Mouse (Mus musculus) liver, adult 2 months (tissue): ENCODE results near the gene Thrb. TPM values are rescaled to one million over a fixed set of nuclear protein-coding genes. Genes with fewer than 3 reads are reported as not detected.

Experiments used
- DNase-seq: peaks from one replicate; pipeline ENCODE4 v3.0.0-alpha.2; 2011; ENCODE audit warnings: low read depth, low spot score; ENCODE audit errors: extremely low read depth
- H3K27ac ChIP-seq: fragments of 200-500 bp; replicated peaks from 2 replicates; pipeline ENCODE4 v1.5.1; 2012; ENCODE audit warnings: low read depth, mild to moderate bottlenecking, control low read depth, inconsistent platforms, low read length; ENCODE audit not compliant: insufficient read depth
- H3K27me3 ChIP-seq: fragments of 200-500 bp; 2 replicates; pipeline ENCODE4 v1.6.1; 2012; ENCODE audit warnings: mild to moderate bottlenecking, moderate library complexity, low read length, inconsistent platforms; ENCODE audit not compliant: control insufficient read depth, insufficient read depth
- H3K36me3 ChIP-seq: fragments of 200-500 bp; 2 replicates; pipeline ENCODE4 v1.6.1; 2012; ENCODE audit warnings: low read length, inconsistent platforms; ENCODE audit not compliant: control insufficient read depth, insufficient read depth
- H3K4me1 ChIP-seq: fragments of 200-500 bp; 2 replicates; pipeline ENCODE4 v1.6.1; 2011; ENCODE audit warnings: low read length; ENCODE audit not compliant: control insufficient read depth, insufficient read depth
- H3K4me3 ChIP-seq: fragments of 200-500 bp; 2 replicates; pipeline ENCODE4 v1.5.1; 2011; ENCODE audit warnings: low read depth, mild to moderate bottlenecking, control low read depth, low read length, moderate library complexity; ENCODE audit not compliant: insufficient read depth
- H3K79me2 ChIP-seq: fragments of 200-500 bp; 2 replicates; pipeline ENCODE4 v1.6.1; 2012; ENCODE audit warnings: inconsistent platforms, mild to moderate bottlenecking, low read length, moderate library complexity; ENCODE audit not compliant: control insufficient read depth, insufficient read depth
- H3K9ac ChIP-seq: fragments of 200-500 bp; 2 replicates; pipeline ENCODE4 v1.6.1; 2012; ENCODE audit warnings: low read depth, mild to moderate bottlenecking, control low read depth, inconsistent platforms, low read length
- CTCF ChIP-seq: fragments of 200-500 bp; IDR thresholded peaks from 2 replicates; pipeline ENCODE4 v1.5.1; 2011; ENCODE audit warnings: low read depth, low read length, control low read depth
- POLR2A ChIP-seq: fragments of 200-500 bp; IDR thresholded peaks from 2 replicates; pipeline ENCODE4 v1.6.1; 2011; ENCODE audit warnings: low read length, control low read depth; ENCODE audit not compliant: insufficient read depth; ENCODE audit errors: extremely low read depth
- WGBS: fragments of 180-500 bp; shearing (Covaris S2); methylation state at CpG from one replicate; pipeline ENCODE4 v1.1.7; 2018; 5-methylcytosine and 5-hydroxymethylcytosine counted together
- polyA plus RNA-seq: library from polyadenylated mRNA; depleted of rRNA; stranded (reverse); fragments of >200 nt; gene quantifications from 2 replicates; pipeline ENCODE4 v1.2.3, GENCODE M21; 2012
- total RNA-seq: library from RNA; depleted of rRNA; stranded (reverse); fragments of >200 nt; gene quantifications from 2 replicates; pipeline ENCODE4 v1.2.3, GENCODE M21; 2014

Gene Thrb
- total and polyA plus RNA-seq, 2 experiments, result 8.6 to 34.6 TPM

GRCm38 (mm10) chr14:17894791-17895190 is 234.7 kb downstream of the Thrb start:
- H3K36me3 ChIP-seq, result no peaks in the 10 kb centered on the region
- no peaks in the 10 kb centered on the region for H3K27me3 ChIP-seq
- no peak overlapping the region for H3K4me3 ChIP-seq
- H3K4me1 ChIP-seq, result peaks cover 14% of the 10 kb centered on the region
- no peak overlapping the region for H3K9ac ChIP-seq
- DNase-seq, result peak; percentile 83
- peaks cover 5% of the 10 kb centered on the region; the same call in 1 of the 2 replicates for H3K79me2 ChIP-seq
- TF ChIP-seq CTCF, result no peak
- no peak for TF ChIP-seq POLR2A
- no peak overlapping the region for H3K27ac ChIP-seq
- 17% methylated on average over 1 of the region's 1 CpGs for whole genome bisulfite sequencing

- 20% methylated on average over 6 of the region's 6 CpGs for WGBS
- no peaks in the 10 kb centered on the region for H3K36me3 ChIP-seq
- no peak overlapping the region for H3K4me3 ChIP-seq
- H3K27me3 ChIP-seq, result no peaks in the 10 kb centered on the region
- peaks cover 8% of the 10 kb centered on the region; the same call in 1 of the 2 replicates for H3K79me2 ChIP-seq
- H3K4me1 ChIP-seq, result peaks cover 26% of the 10 kb centered on the region
- H3K9ac ChIP-seq, result no peak overlapping the region
- TF ChIP-seq CTCF, result no peak
- no peak for TF ChIP-seq POLR2A
- peak overlapping the region; percentile 94 for H3K27ac ChIP-seq
- peak; percentile 95 for DNase-seq
These were observed 239.8 kb downstream of the Thrb start for GRCm38 (mm10) chr14:17899733-17900413.

- Histone ChIP-seq H3K36me3 (no peaks in the 10 kb centered on the region), H3K4me3 (no peak overlapping the region), H3K9ac (peak overlapping the region; percentile 11; the same call in 1 of the 2 replicates), H3K27me3 (no peaks in the 10 kb centered on the region), H3K27ac (peak overlapping the region; percentile 94), H3K4me1 (peaks cover 26% of the 10 kb centered on the region), H3K79me2 (peaks cover 8% of the 10 kb centered on the region; the same call in 1 of the 2 replicates)
- no peak for TF ChIP-seq CTCF
- no peak for TF ChIP-seq POLR2A
- 36% methylated on average over 3 of the region's 3 CpGs for WGBS
- DNase-seq, result no peak
These were observed 240.3 kb downstream of the Thrb start for GRCm38 (mm10) chr14:17900414-17900795.

- Histone ChIP-seq H3K27me3 (no peaks in the 10 kb centered on the region), H3K79me2 (peaks cover 6% of the 10 kb centered on the region; the same call in 1 of the 2 replicates), H3K4me1 (peaks cover 22% of the 10 kb centered on the region), H3K9ac (no peak overlapping the region), H3K36me3 (no peaks in the 10 kb centered on the region), H3K4me3 (no peak overlapping the region), H3K27ac (peak overlapping the region; percentile 6; the same call in 1 of the 2 replicates)
- no peak for TF ChIP-seq CTCF
- TF ChIP-seq POLR2A, result no peak
- 9% methylated on average over 2 of the region's 2 CpGs for WGBS
- peak; percentile 77 for DNase-seq
These were observed 242.4 kb downstream of the Thrb start for GRCm38 (mm10) chr14:17902426-17902825.

GRCm38 (mm10) chr14:17903121-17903520 is 243.1 kb downstream of the Thrb start:
- H3K79me2 ChIP-seq, result peaks cover 6% of the 10 kb centered on the region; the same call in 1 of the 2 replicates
- H3K4me3 ChIP-seq, result no peak overlapping the region
- H3K36me3 ChIP-seq, result no peaks in the 10 kb centered on the region
- H3K9ac ChIP-seq, result no peak overlapping the region
- no peak for TF ChIP-seq CTCF
- no peak for TF ChIP-seq POLR2A
- 77% methylated on average over 2 of the region's 2 CpGs for WGBS
- H3K27ac ChIP-seq, result no peak overlapping the region
- no peak for DNase-seq
- H3K4me1 ChIP-seq, result peaks cover 22% of the 10 kb centered on the region
- no peaks in the 10 kb centered on the region for H3K27me3 ChIP-seq

- H3K4me1 ChIP-seq, result peaks cover 17% of the 10 kb centered on the region
- H3K9ac ChIP-seq, result no peak overlapping the region
- H3K36me3 ChIP-seq, result no peaks in the 10 kb centered on the region
- H3K27ac ChIP-seq, result no peak overlapping the region
- 73% methylated on average over 1 of the region's 1 CpGs for WGBS
- no peak overlapping the region for H3K4me3 ChIP-seq
- H3K27me3 ChIP-seq, result no peaks in the 10 kb centered on the region
- H3K79me2 ChIP-seq, result peaks cover 6% of the 10 kb centered on the region; the same call in 1 of the 2 replicates
- DNase-seq, result no peak
- no peak for TF ChIP-seq POLR2A
- peak; percentile 71 for TF ChIP-seq CTCF
These were observed 244.5 kb downstream of the Thrb start for GRCm38 (mm10) chr14:17904554-17904953.
